Mouse (Mus musculus) embryonic facial prominence, embryonic 15.5 days (tissue): ENCODE data around the gene Cd5. TPM values are rescaled to one million over a fixed set of nuclear protein-coding genes. Genes with fewer than 3 reads are reported as not detected.

ENCODE experiments used
- ATAC-seq: fragments of 200-750 bp; cut with Nextera tagmentation; 2 replicates; pipeline ENCODE4 v1.8.0; 2017; ENCODE audit warnings: low read depth, moderate TSS enrichment; ENCODE audit not compliant: insufficient number of reproducible peaks, low FRiP score, low TSS enrichment
- H3K27ac ChIP-seq: fragments of 300-500 bp; sonication (generic); replicated peaks from 2 replicates; pipeline ENCODE4 v1.5.1; 2015; ENCODE audit warnings: mild to moderate bottlenecking, inconsistent platforms
- H3K27me3 ChIP-seq: fragments of 300-500 bp; sonication (generic); 2 replicates; pipeline ENCODE4 v1.6.1; 2015; ENCODE audit warnings: inconsistent platforms
- H3K36me3 ChIP-seq: fragments of 300-500 bp; sonication (generic); 2 replicates; pipeline ENCODE4 v1.6.1; 2015; ENCODE audit warnings: mild to moderate bottlenecking, inconsistent platforms
- H3K4me1 ChIP-seq: fragments of 300-500 bp; sonication (generic); 2 replicates; pipeline ENCODE4 v1.6.1; 2015; ENCODE audit warnings: inconsistent platforms
- H3K4me2 ChIP-seq: fragments of 300-500 bp; sonication (generic); replicated peaks from 2 replicates; pipeline ENCODE4 v1.6.1; 2015; ENCODE audit warnings: mild to moderate bottlenecking, inconsistent platforms
- H3K4me3 ChIP-seq: fragments of 300-500 bp; sonication (generic); replicated peaks from 2 replicates; pipeline ENCODE4 v1.5.1; 2015; ENCODE audit warnings: mild to moderate bottlenecking, inconsistent platforms
- H3K9ac ChIP-seq: fragments of 300-500 bp; sonication (generic); 2 replicates; pipeline ENCODE4 v1.6.1; 2015; ENCODE audit warnings: inconsistent platforms
- H3K9me3 ChIP-seq: fragments of 300-500 bp; sonication (generic); replicated peaks from 2 replicates; pipeline ENCODE4 v1.6.1; 2016; ENCODE audit warnings: inconsistent platforms
- WGBS: fragments of 180-500 bp; shearing (Covaris S2); methylation state at CpG from one replicate; pipeline ENCODE4 v1.1.7; 2015; 5-methylcytosine and 5-hydroxymethylcytosine counted together
- polyA plus RNA-seq: library from polyadenylated mRNA; unstranded; fragments of >200 nt; fragmentation: Nextera tagmentation; extraction: Ambion mirVana; gene quantifications from 2 replicates; pipeline ENCODE4 v1.2.1, GENCODE M21; 2015

Gene Cd5
- polyA plus RNA-seq: 0.81 and 1.3 TPM in 2 replicates

DNA sequence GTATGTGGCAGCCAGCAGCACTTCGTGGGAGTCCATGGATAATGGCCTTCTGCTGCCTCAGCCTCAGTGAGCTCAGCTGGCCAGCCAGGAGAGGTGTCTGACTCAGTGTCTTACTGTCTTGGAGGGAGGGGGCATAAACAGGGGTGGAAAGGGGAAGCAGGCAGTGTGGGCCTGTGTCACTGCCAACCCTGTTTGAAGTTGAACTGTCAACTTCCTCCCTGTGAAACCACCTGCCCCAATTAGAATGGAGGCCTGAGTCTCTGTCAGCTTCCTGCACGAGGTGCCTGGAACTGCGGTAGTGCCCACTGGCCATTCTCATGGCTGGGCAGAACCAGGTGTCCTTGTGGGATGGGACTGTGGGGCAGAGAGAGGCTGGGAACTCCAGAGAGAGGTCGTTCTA lies at the start of gene Cd5:
Cd5 (minus strand) TSS at position 192 of the 400 bp plus-strand sequence.
- Histone ChIP-seq H3K4me1 (peaks cover 9% of the 10 kb centered on the region), H3K27me3 (no peaks in the 10 kb centered on the region), H3K9ac (no peak within 1 kb of the TSS), H3K36me3 (no peaks in the 10 kb centered on the region), H3K9me3 (no peaks in the 10 kb centered on the region), H3K4me2 (no peak within 1 kb of the TSS), H3K27ac (no peak within 1 kb of the TSS), H3K4me3 (no peak within 1 kb of the TSS)
- WGBS: 57% methylated on average over 4 of the region's 4 CpGs
- no peak for ATAC-seq

DNA sequence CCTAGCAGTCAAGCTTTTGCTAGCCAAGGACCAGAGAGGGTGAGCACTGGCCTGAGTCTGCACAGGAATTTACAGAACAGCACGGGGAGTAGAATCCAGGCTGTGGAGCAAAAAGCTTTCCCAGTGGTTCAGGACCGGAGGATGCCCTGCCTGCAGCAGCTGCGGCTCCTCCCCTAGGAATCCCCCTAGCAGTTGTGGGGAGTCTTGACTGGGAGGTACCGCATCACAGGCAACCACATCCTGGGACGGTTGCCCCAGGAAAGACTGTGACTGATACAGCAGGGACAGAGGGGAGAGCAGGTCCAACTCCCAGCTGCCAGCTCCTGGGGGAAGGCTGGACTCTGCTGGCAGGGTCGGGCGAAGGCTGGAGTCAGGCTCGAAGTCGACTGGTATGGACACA lies 49.4 kb upstream of the Cd5 start:
- no peak overlapping the region for H3K27ac ChIP-seq
- H3K4me3 ChIP-seq: no peak overlapping the region
- H3K4me2 ChIP-seq: no peak overlapping the region
- H3K9me3 ChIP-seq: no peaks in the 10 kb centered on the region
- no peaks in the 10 kb centered on the region for H3K36me3 ChIP-seq
- H3K9ac ChIP-seq: no peak overlapping the region
- ATAC-seq: no peak
- peaks cover 6% of the 10 kb centered on the region for H3K4me1 ChIP-seq
- H3K27me3 ChIP-seq: no peaks in the 10 kb centered on the region
- 71% methylated on average over 9 of the region's 9 CpGs for WGBS

DNA sequence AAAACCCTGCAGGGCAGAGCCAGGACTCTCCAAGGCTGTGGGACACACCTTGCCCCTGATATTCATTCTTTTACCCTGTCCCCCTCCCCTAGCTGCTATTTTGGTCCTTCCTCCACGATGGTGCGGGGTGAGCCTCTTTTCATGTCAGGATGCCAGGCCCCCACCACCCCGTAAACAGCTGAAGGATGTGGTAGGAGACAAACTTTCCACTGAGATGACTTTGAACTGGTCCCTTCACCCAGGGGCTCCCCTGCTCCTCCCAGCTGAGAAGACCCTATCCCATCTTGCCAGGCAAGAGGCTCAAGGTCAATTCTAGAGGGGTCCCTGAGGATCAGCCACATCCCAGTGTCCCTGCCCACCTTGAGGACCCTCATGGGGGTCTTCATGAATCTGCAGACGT lies 48.6 kb upstream of the Cd5 start:
- H3K36me3 ChIP-seq: no peaks in the 10 kb centered on the region
- H3K27ac ChIP-seq: no peak overlapping the region
- no peak for ATAC-seq
- no peak overlapping the region for H3K4me3 ChIP-seq
- no peaks in the 10 kb centered on the region for H3K27me3 ChIP-seq
- WGBS: 78% methylated on average over 4 of the region's 4 CpGs
- H3K4me1 ChIP-seq: peaks cover 6% of the 10 kb centered on the region
- no peak overlapping the region for H3K9ac ChIP-seq
- H3K9me3 ChIP-seq: no peaks in the 10 kb centered on the region
- no peak overlapping the region for H3K4me2 ChIP-seq

DNA sequence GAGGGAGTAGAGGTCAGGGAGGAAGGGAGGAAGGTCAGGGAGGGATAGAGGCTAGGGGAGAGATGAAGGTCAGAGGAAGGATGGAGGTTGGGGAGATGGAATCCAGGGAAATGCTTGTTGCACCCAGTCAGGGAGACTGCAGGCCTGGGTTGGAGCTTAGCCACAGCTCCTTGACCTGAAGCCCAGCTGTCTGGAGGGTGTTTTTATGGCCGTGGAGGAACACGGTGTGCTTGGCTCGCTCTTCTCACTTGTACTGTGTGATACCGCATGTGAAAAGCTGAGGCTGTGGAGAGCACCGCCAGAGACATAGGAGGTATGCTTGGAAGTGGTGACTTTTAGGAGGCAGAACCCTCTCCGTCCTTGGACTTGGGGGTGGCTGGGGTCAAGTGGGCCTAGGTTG lies 48.0 kb upstream of the Cd5 start:
- 83% methylated on average over 6 of the region's 6 CpGs for WGBS
- Histone ChIP-seq H3K4me1 (peaks cover 6% of the 10 kb centered on the region), H3K4me3 (no peak overlapping the region), H3K36me3 (no peaks in the 10 kb centered on the region), H3K27me3 (no peaks in the 10 kb centered on the region), H3K27ac (no peak overlapping the region), H3K9ac (no peak overlapping the region), H3K4me2 (no peak overlapping the region), H3K9me3 (no peaks in the 10 kb centered on the region)
- ATAC-seq: no peak

DNA sequence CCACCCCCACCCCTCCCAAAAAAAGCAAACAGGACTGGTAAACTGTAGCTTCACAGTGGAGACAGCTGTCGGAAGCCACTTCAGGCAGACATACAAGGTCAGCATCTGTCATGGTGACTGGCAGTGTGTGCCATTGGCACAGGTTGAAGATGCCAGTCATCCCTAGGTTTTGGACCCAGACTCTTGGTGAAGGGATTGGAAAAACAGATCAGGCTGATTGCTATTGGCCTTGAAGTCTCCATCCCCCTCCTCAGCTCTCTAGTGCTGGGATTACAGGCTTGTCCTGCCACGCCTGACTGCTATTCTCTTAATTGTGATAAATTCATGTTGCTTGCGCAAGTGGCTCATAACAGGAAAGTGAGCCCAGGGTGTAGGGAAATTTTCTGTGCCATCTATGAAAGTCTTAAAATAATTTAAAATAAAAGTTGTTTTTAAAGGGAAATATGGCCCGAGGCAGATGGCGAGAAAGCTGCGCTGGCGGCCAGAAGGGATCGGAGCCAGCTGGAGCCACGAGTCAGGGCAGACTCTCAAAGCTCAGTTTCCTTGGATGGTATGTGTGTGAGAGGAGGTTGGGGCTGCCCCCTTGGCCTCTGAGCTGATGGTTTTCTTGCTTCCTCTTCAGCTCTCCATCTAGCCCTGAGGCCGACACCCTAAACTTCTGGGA lies 46.1 kb upstream of the Cd5 start:
- H3K4me1 ChIP-seq: peaks cover 6% of the 10 kb centered on the region
- 47% methylated on average over 10 of the region's 10 CpGs for WGBS
- no peaks in the 10 kb centered on the region for H3K36me3 ChIP-seq
- no peaks in the 10 kb centered on the region for H3K27me3 ChIP-seq
- H3K27ac ChIP-seq: no peak overlapping the region
- H3K4me2 ChIP-seq: no peak overlapping the region
- no peak overlapping the region for H3K4me3 ChIP-seq
- no peak for ATAC-seq
- H3K9me3 ChIP-seq: no peaks in the 10 kb centered on the region
- no peak overlapping the region for H3K9ac ChIP-seq

DNA sequence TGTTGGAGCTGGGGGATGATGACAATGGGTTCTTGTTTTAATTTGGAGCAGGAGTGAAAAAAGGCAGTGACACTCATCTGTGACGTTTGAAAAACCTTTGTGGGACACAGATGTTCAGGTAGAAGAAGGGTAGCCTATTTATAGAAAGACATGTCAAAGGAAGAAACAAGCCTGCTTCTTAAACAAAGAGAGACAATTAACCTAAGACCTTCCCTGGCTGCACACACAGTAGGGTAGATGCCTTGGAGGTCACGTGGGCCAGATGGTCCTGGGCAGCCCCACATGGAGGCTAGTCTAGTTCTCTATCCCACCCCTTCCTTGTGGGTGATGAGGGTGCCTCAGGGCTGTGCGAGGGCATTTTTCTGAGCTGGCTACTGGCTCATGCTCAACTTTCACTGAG lies 45.3 kb upstream of the Cd5 start:
- H3K4me2 ChIP-seq: no peak overlapping the region
- no peak for ATAC-seq
- 36% methylated on average over 3 of the region's 3 CpGs for WGBS

DNA sequence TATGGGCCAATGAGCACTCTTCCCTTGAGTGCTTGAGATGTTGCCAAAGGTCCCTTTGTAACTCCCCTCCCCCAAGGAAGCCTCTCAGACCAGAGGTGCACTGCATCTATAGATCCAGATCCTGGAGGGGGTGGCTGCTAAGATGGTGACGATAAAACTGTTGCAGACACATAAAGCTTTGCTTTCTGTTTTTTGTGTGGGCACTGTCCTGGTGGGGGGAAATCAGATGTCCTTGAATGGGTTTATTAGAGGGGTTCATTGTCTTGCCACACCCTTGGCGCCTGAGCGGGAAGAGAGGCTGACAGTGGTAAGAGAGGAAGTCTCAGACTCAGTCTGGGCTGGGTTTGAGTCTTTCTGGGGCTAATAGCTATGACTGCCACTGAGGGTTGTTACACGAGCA lies 44.4 kb upstream of the Cd5 start:
- no peak overlapping the region for H3K4me2 ChIP-seq
- H3K27ac ChIP-seq: no peak overlapping the region
- H3K9me3 ChIP-seq: no peaks in the 10 kb centered on the region
- no peak overlapping the region for H3K9ac ChIP-seq
- no peak for ATAC-seq
- H3K36me3 ChIP-seq: no peaks in the 10 kb centered on the region
- H3K4me1 ChIP-seq: peaks cover 6% of the 10 kb centered on the region
- no peaks in the 10 kb centered on the region for H3K27me3 ChIP-seq
- H3K4me3 ChIP-seq: no peak overlapping the region
- 76% methylated on average over 4 of the region's 4 CpGs for WGBS

More for the DNA sequence above, 45.3 kb upstream of the Cd5 start:
- Histone ChIP-seq H3K36me3 (no peaks in the 10 kb centered on the region), H3K4me3 (no peak overlapping the region), H3K4me1 (peaks cover 6% of the 10 kb centered on the region), H3K9me3 (no peaks in the 10 kb centered on the region), H3K27me3 (no peaks in the 10 kb centered on the region), H3K27ac (no peak overlapping the region), H3K9ac (no peak overlapping the region)

DNA sequence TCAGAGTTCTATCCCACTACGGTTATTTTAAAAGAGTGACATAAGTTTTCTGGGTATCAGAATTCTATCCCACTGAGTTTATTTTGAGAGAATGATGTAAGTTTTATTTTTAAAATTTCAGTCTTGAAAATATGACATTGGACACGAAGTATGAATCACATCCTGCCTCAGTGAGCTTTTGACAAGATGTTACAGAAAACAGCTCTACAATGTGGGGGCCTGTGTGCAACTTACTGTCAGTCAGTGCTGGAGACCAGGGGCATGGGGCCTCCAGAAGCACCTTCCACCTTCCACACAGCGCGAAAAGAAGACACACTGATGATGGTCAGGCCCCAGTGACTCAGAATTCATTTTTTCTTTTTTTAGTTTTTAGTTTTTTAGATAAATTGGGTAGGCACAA lies 42.8 kb upstream of the Cd5 start:
- Histone ChIP-seq H3K27me3 (no peaks in the 10 kb centered on the region), H3K4me2 (no peak overlapping the region), H3K9me3 (no peaks in the 10 kb centered on the region), H3K9ac (no peak overlapping the region), H3K36me3 (no peaks in the 10 kb centered on the region), H3K27ac (no peak overlapping the region), H3K4me3 (no peak overlapping the region), H3K4me1 (peaks cover 6% of the 10 kb centered on the region)
- no peak for ATAC-seq
- 69% methylated on average over 4 of the region's 4 CpGs for WGBS

DNA sequence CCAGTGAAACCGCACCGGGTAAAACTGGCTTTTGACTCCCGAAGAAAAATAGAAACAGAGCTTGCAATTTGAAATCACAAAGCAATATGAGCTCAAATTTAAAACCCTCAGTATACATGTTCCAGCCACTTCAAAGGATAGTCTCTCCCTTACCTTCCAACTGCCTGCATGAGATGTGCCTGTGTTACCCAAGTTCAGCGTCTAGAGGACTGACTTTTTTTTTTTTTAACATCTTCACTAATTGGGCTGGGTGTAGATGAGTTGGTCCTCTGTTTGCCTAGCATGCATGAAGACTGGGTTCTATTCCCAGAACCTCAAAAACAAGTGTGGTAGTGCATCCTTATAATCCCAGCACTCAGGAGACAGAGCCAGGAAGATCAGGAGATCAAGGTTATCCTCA lies 38.1 kb upstream of the Cd5 start:
- Histone ChIP-seq H3K4me3 (no peak overlapping the region), H3K9ac (no peak overlapping the region), H3K27ac (no peak overlapping the region), H3K4me2 (no peak overlapping the region), H3K27me3 (no peaks in the 10 kb centered on the region), H3K36me3 (no peaks in the 10 kb centered on the region), H3K4me1 (no peaks in the 10 kb centered on the region), H3K9me3 (no peaks in the 10 kb centered on the region)
- WGBS: 61% methylated on average over 4 of the region's 4 CpGs
- ATAC-seq: no peak

DNA sequence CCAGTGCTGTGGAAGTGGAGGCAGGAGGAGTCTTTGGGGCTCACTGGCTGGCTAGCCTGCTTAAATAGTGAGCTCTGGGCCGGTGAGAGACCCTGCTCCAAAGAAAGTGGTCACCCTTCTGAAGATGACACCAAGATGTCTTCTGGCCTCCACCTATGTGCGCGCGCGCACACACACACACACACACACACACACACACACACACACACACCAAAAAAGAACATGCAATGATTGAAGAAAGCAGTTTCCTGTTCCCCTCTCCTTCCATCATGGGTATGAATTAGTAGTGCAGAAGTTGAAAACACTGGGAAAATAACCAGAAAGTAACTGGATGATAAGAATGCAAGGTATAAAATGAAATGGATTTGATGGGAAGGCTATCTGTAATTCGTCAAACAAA lies 35.3 kb upstream of the Cd5 start:
- ATAC-seq: no peak
- Histone ChIP-seq H3K9me3 (no peaks in the 10 kb centered on the region), H3K4me3 (no peak overlapping the region), H3K36me3 (no peaks in the 10 kb centered on the region), H3K4me1 (no peaks in the 10 kb centered on the region), H3K4me2 (no peak overlapping the region), H3K9ac (no peak overlapping the region), H3K27ac (no peak overlapping the region), H3K27me3 (no peaks in the 10 kb centered on the region)
- 94% methylated on average over 6 of the region's 6 CpGs for WGBS

DNA sequence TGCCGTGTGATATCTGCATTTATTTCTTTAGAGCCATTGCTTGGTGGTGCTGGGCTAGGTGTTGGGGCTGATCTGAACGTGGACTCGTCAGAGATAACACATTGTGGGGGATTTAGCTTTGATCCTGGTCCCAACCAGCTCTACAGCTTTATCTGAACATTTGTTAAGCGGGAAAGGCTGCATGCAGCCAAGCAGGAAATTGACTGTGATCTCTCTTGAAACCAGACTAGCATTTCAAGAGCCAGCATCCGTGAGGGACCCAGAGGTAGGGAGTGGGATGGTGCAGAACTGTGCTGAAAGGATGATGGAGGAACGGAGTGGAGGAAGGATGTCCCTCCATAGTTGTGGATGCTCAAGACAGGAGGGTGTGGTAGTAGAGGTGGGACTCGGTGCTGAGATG lies 34.6 kb upstream of the Cd5 start:
- Histone ChIP-seq H3K4me3 (no peak overlapping the region), H3K4me2 (no peak overlapping the region), H3K27me3 (no peaks in the 10 kb centered on the region), H3K27ac (no peak overlapping the region), H3K36me3 (no peaks in the 10 kb centered on the region), H3K9ac (no peak overlapping the region), H3K9me3 (no peaks in the 10 kb centered on the region), H3K4me1 (no peaks in the 10 kb centered on the region)
- WGBS: 77% methylated on average over 7 of the region's 7 CpGs
- ATAC-seq: no peak

DNA sequence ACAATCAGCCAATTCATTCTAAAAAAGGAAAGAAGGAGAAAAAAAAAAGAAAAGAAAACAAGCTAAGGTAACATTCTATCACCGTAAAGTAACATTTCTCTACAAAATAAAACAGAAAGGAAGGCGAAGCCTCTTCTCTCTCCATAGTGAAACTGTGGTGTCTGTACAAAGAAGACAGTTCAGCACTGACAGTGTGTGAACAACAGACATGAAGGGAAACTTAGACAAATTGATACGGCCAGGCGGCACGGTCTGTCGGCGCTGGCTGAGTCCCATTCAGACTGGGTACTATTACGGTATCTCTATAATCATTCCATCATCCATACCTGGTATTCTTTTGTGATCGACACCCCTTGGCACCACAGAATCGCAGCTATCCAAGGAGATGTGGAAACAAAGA lies 34.1 kb upstream of the Cd5 start:
- H3K27me3 ChIP-seq: no peaks in the 10 kb centered on the region
- ATAC-seq: no peak
- H3K4me3 ChIP-seq: no peak overlapping the region
- H3K4me2 ChIP-seq: no peak overlapping the region
- no peak overlapping the region for H3K9ac ChIP-seq
- no peak overlapping the region for H3K27ac ChIP-seq
- H3K36me3 ChIP-seq: no peaks in the 10 kb centered on the region
- H3K4me1 ChIP-seq: no peaks in the 10 kb centered on the region
- no peaks in the 10 kb centered on the region for H3K9me3 ChIP-seq
- WGBS: 87% methylated on average over 10 of the region's 10 CpGs
